Mouse (Mus musculus) heart, postnatal 0 days (tissue): ENCODE measurements around the gene Slc46a2. TPM values are rescaled to one million over a fixed set of nuclear protein-coding genes. Genes with fewer than 3 reads are reported as not detected.
A peak's percentile ranks its signal among the peaks of the same experiment; 100 is the strongest.

Experiments
- ATAC-seq: fragments of 200-750 bp; cut with Nextera tagmentation; 2 replicates; pipeline ENCODE4 v1.8.0; 2017; ENCODE audit warnings: low read depth, moderate number of reproducible peaks, moderate library complexity; ENCODE audit not compliant: insufficient read depth
- DNase-seq: peaks from one replicate; pipeline ENCODE4 v3.0.0-alpha.2; 2016; ENCODE audit warnings: low spot score
- H3K27ac ChIP-seq: fragments of 300-500 bp; sonication (generic); 2 replicates; pipeline ENCODE4 v1.5.1; 2014; ENCODE audit warnings: low read depth, mild to moderate bottlenecking
- H3K27me3 ChIP-seq: fragments of 300-500 bp; sonication (generic); 2 replicates; pipeline ENCODE4 v1.6.1; 2014; ENCODE audit warnings: low read length, mixed read lengths; ENCODE audit not compliant: control insufficient read depth, insufficient read depth
- H3K36me3 ChIP-seq: fragments of 300-500 bp; sonication (generic); replicated peaks from 2 replicates; pipeline ENCODE4 v1.6.1; 2014; ENCODE audit warnings: low read length, mixed read lengths; ENCODE audit not compliant: control insufficient read depth, insufficient read depth
- H3K4me1 ChIP-seq: fragments of 300-500 bp; sonication (generic); 2 replicates; pipeline ENCODE4 v1.6.1; 2014; ENCODE audit warnings: antibody characterized with exemption; ENCODE audit not compliant: control insufficient read depth, insufficient read depth
- H3K4me2 ChIP-seq: fragments of 300-500 bp; sonication (generic); 2 replicates; pipeline ENCODE4 v1.6.1; 2014; ENCODE audit warnings: low read depth, mild to moderate bottlenecking, low read length, moderate library complexity
- H3K4me3 ChIP-seq: fragments of 300-500 bp; sonication (generic); 2 replicates; pipeline ENCODE4 v1.5.1; 2014; ENCODE audit warnings: low read depth, low read length
- H3K9ac ChIP-seq: fragments of 300-500 bp; sonication (generic); replicated peaks from 2 replicates; pipeline ENCODE4 v1.6.1; 2014; ENCODE audit warnings: low read depth, low read length, mixed read lengths
- H3K9me3 ChIP-seq: fragments of 300-500 bp; sonication (generic); replicated peaks from 2 replicates; pipeline ENCODE4 v1.6.1; 2016; ENCODE audit warnings: low read length; ENCODE audit not compliant: control insufficient read depth
- CTCF ChIP-seq: IDR thresholded peaks from 2 replicates; pipeline ENCODE4 v1.5.1; 2016; ENCODE audit warnings: antibody characterized with exemption, control low read depth, low read depth
- EP300 ChIP-seq: IDR thresholded peaks from 2 replicates; pipeline ENCODE4 v1.6.1; 2016; ENCODE audit warnings: antibody characterized with exemption, low read depth
- WGBS: fragments of 180-500 bp; shearing (Covaris S2); extraction: QIAGEN DNeasy Blood & Tissue Kit; methylation state at CpG from one replicate; pipeline ENCODE4 v1.1.7; 2014; 5-methylcytosine and 5-hydroxymethylcytosine counted together
- polyA plus RNA-seq: library from polyadenylated mRNA; unstranded; fragments of >200 nt; fragmentation: Nextera tagmentation; extraction: Ambion mirVana; gene quantifications from 2 replicates; pipeline ENCODE4 v1.2.1, GENCODE M21; 2015
- total RNA-seq: library from RNA; depleted of rRNA; stranded (reverse); fragments of >200 nt; gene quantifications from 2 replicates; pipeline ENCODE4 v1.2.3, GENCODE M21; 2014; ENCODE audit warnings: low replicate concordance; rRNA removed

Gene Slc46a2
- 0.35 and 2.5 TPM in 2 replicates for total RNA-seq
- 0.10 and 0.14 TPM in 2 replicates for polyA plus RNA-seq

DNA sequence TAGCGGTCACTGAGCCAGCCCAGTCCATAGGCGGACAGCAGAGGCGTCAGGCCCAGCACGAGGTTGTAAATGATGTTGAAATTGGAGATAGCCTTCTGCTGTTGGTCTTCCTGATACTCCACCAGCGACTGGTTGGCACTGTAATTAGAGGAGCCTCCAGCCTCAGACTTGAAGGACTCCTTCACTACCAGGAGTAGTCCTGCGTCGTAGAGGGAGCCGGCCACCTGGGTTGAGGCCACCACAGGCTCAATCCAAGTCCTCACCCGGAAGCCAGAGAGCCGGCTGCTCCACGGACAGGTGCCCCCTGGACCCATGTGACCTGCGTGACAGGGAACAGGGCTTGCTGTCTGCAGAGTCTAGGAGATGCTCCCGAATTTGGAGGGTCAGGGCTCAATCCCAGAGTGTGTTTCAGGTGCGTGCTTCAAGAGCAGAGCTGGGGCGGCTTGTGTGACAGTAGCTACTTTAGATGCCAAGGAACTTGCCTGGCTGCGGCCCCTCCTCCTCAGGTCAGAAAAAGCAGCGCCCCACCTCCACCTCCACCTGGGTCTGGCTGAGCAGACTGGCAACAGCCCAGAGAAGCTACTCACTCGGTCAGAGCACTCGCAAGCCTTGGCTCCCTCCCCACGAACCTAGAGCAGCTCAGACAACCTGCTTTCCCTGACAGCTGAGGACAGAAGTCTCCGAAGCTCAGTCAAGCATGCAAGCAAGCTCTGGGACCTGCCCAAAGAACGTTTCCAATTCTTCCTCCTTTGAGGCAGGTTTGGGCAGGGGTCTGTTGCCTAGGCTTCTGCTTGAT is at the start of gene Slc46a2:
Gene Slc46a2 (minus strand): TSS at position 449 of the 796 bp plus-strand sequence.
- H3K36me3 ChIP-seq: no peaks in the 10 kb centered on the region
- H3K9ac ChIP-seq: no peak within 1 kb of the TSS
- no peak within 1 kb of the TSS for H3K27ac ChIP-seq
- H3K27me3 ChIP-seq: no peaks in the 10 kb centered on the region
- 26% methylated on average over 22 of the region's 22 CpGs for WGBS
- no peak for DNase-seq
- no peak for TF ChIP-seq EP300
- TF ChIP-seq CTCF: no peak
- no peak within 1 kb of the TSS for H3K4me2 ChIP-seq
- no peaks in the 10 kb centered on the region for H3K4me1 ChIP-seq
- no peaks in the 10 kb centered on the region for H3K9me3 ChIP-seq
- no peak within 1 kb of the TSS for H3K4me3 ChIP-seq
- no peak for ATAC-seq

DNA sequence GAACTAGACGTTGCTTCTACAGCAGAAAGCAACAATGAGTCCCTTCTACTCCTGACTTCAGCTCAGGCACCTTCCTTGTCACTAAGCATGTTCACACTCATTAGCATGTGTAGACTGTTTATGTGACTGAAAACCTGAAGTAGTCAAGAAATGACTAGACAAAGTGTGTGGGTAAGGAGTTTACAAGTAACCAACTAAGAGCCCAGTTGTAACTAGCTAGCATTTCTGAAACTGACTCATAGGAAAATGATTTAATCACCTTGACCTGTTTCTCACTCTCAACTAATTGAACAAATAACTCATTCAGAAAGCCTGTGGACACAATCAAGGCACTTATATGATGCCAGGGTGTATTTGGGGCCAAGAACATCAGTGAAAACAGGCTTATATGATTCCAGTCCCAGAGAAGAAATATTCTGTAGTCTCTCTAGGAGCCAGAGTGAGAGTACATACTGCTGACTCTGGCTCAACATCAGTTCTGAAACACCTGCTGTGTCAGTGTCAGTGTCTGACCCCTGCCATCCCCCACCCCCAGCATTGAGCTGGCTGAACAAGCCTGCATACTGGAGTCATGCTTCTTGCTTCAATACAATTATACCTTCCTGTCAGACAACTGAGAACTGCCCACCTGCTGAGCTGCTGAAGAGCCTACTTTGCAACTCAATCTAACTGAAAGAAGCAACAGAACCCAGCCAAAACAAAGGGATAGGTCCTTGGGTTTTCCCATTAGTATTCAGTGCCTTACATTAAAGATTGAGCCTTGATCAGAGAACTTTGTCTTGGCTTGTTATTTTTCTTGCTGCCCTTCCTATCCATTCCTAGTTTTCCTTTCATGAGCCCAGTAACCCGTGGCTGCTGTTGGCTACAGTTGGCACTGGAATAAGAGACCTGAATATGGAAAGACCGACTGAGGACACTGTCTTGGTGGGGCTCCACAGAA is 48.8 kb upstream of the Slc46a2 start, which contains the start of gene Mup6:
Gene Mup6 (plus strand): TSS at position 890 of the 940 bp plus-strand sequence.
- ATAC-seq: no peak
- no peaks in the 10 kb centered on the region for H3K9me3 ChIP-seq
- no peaks in the 10 kb centered on the region for H3K27me3 ChIP-seq
- TF ChIP-seq CTCF: no peak
- TF ChIP-seq EP300: no peak
- H3K4me2 ChIP-seq: no peak within 1 kb of the TSS
- no peak within 1 kb of the TSS for H3K4me3 ChIP-seq
- no peak within 1 kb of the TSS for H3K9ac ChIP-seq
- no peak for DNase-seq
- 40% methylated on average over 3 of the region's 3 CpGs for WGBS
- H3K36me3 ChIP-seq: no peaks in the 10 kb centered on the region
- no peak within 1 kb of the TSS for H3K27ac ChIP-seq
- no peaks in the 10 kb centered on the region for H3K4me1 ChIP-seq

DNA sequence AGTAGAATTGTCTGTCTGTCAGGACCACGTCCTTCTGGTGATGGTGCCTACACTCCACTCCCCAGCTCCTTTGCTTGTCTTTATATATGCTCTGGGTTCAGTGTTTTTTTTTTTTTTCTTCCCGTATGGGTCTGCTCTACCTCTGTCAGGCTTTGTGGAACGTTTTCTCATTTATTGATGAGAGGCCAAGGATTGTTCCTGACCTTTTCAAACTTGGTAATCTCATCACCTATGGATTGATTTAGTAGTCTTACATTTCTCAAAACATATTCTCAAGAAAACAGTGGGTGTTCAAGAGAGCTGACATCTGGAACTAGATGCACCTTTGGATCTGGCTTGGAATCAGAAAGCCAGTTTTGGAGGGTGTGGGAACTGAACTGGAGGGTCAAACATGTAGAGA is 45.8 kb upstream of the Slc46a2 start, which contains the start of gene Mup4:
Gene Mup4 (minus strand): TSS at position 101 of the 400 bp plus-strand sequence.
- H3K9me3 ChIP-seq: no peaks in the 10 kb centered on the region
- ATAC-seq (no peak), DNase-seq (no peak)
- no peak within 1 kb of the TSS for H3K27ac ChIP-seq
- no peak within 1 kb of the TSS for H3K4me3 ChIP-seq
- no peaks in the 10 kb centered on the region for H3K4me1 ChIP-seq
- no peak within 1 kb of the TSS for H3K9ac ChIP-seq
- H3K36me3 ChIP-seq: no peaks in the 10 kb centered on the region
- H3K27me3 ChIP-seq: no peaks in the 10 kb centered on the region
- no peak within 1 kb of the TSS for H3K4me2 ChIP-seq
- no peak for TF ChIP-seq CTCF
- no peak for TF ChIP-seq EP300
- WGBS: 61% methylated on average over 3 of the region's 3 CpGs

DNA sequence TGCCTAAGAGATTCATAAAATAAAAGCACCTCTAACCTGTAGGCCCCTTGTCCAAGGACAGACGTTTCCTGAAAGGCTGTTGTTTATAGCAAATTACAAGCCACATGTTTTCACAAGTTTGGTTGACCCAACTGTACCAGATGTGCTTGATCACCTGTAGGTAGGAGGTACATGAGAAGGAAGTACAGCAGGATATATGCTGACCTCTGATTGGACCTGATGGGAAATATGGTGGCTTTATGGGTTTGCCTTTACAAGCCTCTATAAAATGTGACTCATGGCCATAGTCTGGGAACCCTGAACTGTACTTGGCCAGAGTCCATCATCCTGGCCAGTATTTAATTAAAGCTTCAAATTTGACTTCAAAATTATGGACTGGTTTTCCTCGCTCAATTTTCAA is 22.7 kb upstream of the Slc46a2 start:
- WGBS: 70% methylated on average over 2 of the region's 2 CpGs
- no peak for ATAC-seq
- no peak for DNase-seq
- Histone ChIP-seq H3K36me3 (no peaks in the 10 kb centered on the region), H3K4me2 (no peak overlapping the region), H3K9me3 (no peaks in the 10 kb centered on the region), H3K27me3 (no peaks in the 10 kb centered on the region), H3K9ac (no peak overlapping the region), H3K4me1 (no peaks in the 10 kb centered on the region), H3K27ac (no peak overlapping the region), H3K4me3 (no peak overlapping the region)
- TF ChIP-seq EP300 (no peak), CTCF (no peak)

DNA sequence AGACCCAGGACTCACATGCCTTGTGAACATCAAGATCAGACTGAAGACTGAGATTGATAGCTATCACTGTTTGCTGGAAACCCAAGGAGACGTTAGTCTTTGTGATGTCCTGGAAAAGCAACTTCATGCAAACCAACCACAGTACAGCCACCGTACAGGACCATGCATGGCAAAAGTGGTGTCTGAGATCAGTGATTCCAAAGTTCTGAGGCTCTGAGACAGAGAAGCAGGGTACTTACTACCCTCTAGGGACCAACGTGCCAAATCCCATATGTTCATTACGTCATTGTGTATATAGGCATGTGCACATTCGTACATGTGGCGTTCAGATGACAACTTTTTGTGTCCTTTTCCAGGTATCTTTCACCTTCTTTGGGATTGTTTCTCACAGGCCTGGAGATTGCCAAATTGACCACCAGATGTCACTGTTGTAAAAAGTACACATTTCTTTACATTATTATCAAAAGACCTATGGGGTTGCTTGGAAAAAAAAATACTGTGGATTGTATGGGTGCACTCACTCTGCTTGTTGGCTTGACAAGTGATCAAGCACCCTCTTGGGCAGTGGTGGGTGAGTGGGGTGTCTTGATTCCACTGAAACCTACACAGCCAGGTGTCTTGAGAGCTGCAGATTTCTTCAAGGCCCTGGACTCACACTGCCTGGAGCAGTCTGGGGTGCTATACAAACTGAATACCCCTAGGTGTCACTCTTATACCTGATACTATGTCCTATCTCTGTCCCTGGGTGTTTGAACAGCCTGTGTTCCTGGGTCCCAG is 17.8 kb upstream of the Slc46a2 start:
- Histone ChIP-seq H3K9me3 (no peaks in the 10 kb centered on the region), H3K27ac (no peak overlapping the region), H3K4me2 (no peak overlapping the region), H3K9ac (no peak overlapping the region), H3K4me3 (no peak overlapping the region), H3K4me1 (no peaks in the 10 kb centered on the region), H3K27me3 (no peaks in the 10 kb centered on the region), H3K36me3 (no peaks in the 10 kb centered on the region)
- DNase-seq (peak; percentile 54), ATAC-seq (peak; percentile 39; the same call in 1 of the 2 replicates)
- no peak for TF ChIP-seq EP300
- TF ChIP-seq CTCF: peak; percentile 30; the same call in 1 of the 2 replicates
- WGBS: 34% methylated on average over 6 of the region's 6 CpGs
